Mouse (Mus musculus) CD4-positive, CD25-positive, alpha-beta regulatory T cell (primary cell): ENCODE data around the gene Mpst. TPM values are rescaled to one million over a fixed set of nuclear protein-coding genes. Genes with fewer than 3 reads are reported as not detected.

Experiments used
- polyA plus RNA-seq: library from polyadenylated mRNA; unstranded; fragments of 100-300 nt; shearing (Covaris generic); gene quantifications from one replicate; pipeline ENCODE4 v1.2.1, GENCODE M21; 2017

The Mpst gene
- polyA plus RNA-seq = 7.1 TPM

DNA sequence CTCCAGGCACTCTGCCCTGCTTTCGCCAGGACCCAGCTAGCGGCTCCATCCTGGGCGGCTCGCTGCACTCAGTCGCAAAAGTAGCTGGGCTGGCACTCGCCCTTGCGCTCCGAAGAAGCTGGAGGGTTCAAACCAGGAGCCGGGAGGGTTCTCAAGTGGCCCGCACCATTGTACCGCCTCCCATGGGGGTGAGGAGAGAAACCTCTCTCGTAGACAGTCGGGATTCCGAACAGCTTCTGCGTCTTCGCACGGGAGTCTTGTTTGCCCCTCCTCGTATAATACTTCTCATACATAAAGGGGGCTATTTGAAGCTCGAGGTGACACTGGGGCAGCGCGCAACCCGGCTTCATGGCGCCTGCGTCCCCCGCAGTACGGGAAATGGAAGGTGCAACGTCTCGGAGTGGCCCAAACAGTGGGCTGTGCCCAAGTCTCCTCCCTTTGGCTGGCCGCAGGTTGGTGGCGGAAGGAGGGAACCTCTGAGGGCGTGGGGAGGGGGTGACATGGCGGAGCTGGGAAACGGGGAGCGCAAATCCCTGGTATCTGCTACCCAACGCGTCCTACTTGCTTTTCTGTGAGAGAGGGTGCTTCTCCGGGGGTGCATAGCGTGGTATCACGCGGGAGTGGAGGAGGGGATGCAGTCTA lies at the start of gene Mpst:
TSS of gene Mpst (plus strand) at position 124 of the 642 bp plus-strand sequence.

DNA sequence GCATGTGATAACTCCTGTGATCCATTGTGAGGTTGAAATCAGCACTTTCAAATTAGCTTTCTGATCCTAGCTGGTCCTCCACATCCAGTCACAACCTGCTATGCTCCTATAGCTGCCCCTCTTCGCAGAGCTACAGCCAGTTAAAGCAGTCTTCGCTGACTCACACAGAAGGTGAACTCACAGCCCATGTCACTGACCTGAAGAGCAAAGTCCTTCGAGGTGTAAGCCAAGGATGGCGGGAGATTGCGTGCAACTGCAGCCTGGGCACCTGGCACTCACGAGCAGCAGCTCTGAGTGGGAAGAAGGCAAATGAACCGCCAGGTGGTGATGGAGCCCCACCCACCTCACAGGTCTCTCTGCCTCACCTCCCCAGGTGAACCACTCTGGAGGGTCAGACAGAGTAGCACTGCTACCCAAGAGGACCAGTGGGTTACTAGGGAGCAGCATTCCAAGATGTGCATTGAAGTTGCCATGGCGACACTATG lies 10.7 kb upstream of the Mpst start, which contains the start of gene Tex33:
TSS of gene Tex33 (minus strand) at position 435 of the 485 bp plus-strand sequence.

DNA sequence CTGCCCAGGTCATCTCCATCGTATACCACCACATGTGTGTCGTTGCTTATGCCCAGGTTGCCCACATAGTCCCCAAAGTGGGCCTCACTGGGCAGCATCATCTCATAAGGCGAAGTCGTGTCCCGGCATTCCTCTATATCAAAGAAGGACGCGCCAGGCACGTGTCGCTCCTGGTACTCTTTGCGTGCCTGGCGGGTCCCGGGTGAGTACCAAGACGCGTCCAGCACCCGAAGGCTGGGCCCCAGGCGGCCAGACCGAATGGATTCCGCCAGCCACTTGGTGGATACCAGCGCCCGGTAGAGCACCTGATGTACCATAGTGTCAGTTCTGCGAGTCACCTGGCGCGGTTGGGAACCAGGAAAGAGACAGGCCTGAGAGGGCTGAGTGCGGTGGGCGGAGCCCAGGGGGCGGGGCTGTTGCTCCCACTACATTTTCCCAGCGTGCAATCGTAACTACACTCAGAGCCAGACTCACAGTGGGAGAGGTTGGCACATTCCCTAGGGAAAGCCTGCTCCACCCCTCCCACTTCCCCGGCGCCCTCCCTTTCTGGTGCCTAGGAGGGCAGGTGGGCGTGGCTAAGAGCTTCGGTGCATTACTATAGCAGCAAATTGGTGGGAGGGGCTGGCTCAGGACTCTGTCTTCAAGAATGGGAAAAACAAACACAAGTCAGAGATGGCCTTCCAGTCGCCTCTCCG lies 552 bp upstream of the Mpst start, which contains the start of gene Tst:
TSS of gene Tst (minus strand) at position 391 of the 695 bp plus-strand sequence.

DNA sequence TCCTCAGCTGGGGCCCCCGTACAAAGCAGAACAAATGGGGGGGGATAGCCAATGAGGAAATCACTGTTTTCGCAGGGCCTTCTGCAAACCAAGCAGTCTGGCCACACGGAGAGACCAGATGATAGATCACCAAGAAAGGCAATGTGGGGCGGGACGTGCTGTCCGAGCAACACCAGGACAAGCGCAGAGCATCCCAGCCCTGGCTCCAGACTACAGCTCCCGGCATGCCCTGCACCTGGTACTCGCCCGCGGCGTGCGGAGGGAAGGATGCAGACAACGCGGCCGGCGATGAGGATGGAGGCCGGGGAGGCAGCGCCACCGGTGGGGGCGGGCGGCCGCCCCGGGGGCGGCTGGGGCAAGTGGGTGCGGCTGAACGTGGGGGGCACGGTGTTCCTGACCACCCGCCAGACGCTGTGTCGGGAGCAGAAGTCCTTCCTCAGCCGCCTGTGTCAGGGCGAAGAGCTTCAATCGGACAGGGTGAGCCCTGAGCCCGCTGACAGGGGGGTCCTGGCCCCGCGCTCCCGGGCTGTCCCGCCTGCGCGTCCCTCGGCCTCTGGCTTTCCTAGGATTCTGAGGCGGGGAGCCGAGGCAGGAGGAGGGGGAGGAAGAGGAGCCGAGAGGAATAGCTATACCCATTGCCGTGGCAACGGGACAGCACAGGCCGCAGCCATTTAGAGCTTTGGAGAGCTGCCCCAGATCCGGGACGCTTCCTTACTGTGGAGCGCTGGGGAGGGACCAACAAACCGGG lies 22.3 kb downstream of the Mpst start, which contains the start of gene Kctd17:
TSS of gene Kctd17 (plus strand) at position 174 of the 748 bp plus-strand sequence.

Other genes starting within 250 kb of the Mpst start
- gene Ift27, start 232.3 kb upstream of the Mpst start, polyA plus RNA-seq = 58.3 TPM
- not detected for gene Pvalb, start 200.0 kb upstream of the Mpst start, polyA plus RNA-seq
- 204 TPM for gene Ncf4, start 161.6 kb upstream of the Mpst start, polyA plus RNA-seq
- not detected for gene Csf2rb2, start 100.7 kb upstream of the Mpst start, polyA plus RNA-seq
- 0.72 TPM for gene Csf2rb, start 80.7 kb upstream of the Mpst start, polyA plus RNA-seq
- not detected for gene Tex33, start 10.5 kb upstream of the Mpst start, polyA plus RNA-seq
- 1.3 TPM for gene Tst, start 509 bp upstream of the Mpst start, polyA plus RNA-seq
- 23.3 TPM for gene Kctd17, start 22.1 kb downstream of the Mpst start, polyA plus RNA-seq
- gene Tmprss6, start 62.2 kb downstream of the Mpst start, polyA plus RNA-seq = not detected
- 978 TPM for gene Il2rb, start 88.9 kb downstream of the Mpst start, polyA plus RNA-seq
- 5.8 TPM for gene C1qtnf6, start 125.0 kb downstream of the Mpst start, polyA plus RNA-seq
- gene Sstr3, start 138.3 kb downstream of the Mpst start, polyA plus RNA-seq = not detected
- gene Rac2, start 166.4 kb downstream of the Mpst start, polyA plus RNA-seq = 2,566 TPM
- 392 TPM for gene Cyth4, start 190.6 kb downstream of the Mpst start, polyA plus RNA-seq